Mouse (Mus musculus) embryonic facial prominence, embryonic 14.5 days (tissue): Measurements from ENCODE around the gene 0610010K14Rik. TPM values are rescaled to one million over a fixed set of nuclear protein-coding genes. Genes with fewer than 3 reads are reported as not detected.

Experiments used
- ATAC-seq: fragments of 200-750 bp; cut with Nextera tagmentation; 2 replicates; pipeline ENCODE4 v1.8.0; 2017; ENCODE audit warnings: low read depth, moderate number of reproducible peaks, moderate TSS enrichment
- DNase-seq: peaks from one replicate; pipeline ENCODE4 v3.0.0-alpha.2; 2015; ENCODE audit warnings: low spot score
- H3K27ac ChIP-seq: fragments of 300-500 bp; sonication (generic); replicated peaks from 2 replicates; pipeline ENCODE4 v1.5.1; 2014; ENCODE audit warnings: low read depth, mild to moderate bottlenecking, low read length, moderate library complexity
- H3K27me3 ChIP-seq: fragments of 300-500 bp; sonication (generic); replicated peaks from 2 replicates; pipeline ENCODE4 v1.6.1; 2014; ENCODE audit warnings: low read length; ENCODE audit not compliant: control insufficient read depth, insufficient read depth
- H3K36me3 ChIP-seq: fragments of 300-500 bp; sonication (generic); 2 replicates; pipeline ENCODE4 v1.6.1; 2014; ENCODE audit warnings: low read length, mixed read lengths; ENCODE audit not compliant: control insufficient read depth, insufficient read depth
- H3K4me1 ChIP-seq: fragments of 300-500 bp; sonication (generic); 2 replicates; pipeline ENCODE4 v1.6.1; 2014; ENCODE audit warnings: antibody characterized with exemption, low read length; ENCODE audit not compliant: control insufficient read depth, insufficient read depth
- H3K4me2 ChIP-seq: fragments of 300-500 bp; sonication (generic); 2 replicates; pipeline ENCODE4 v1.6.1; 2014; ENCODE audit warnings: low read depth, mild to moderate bottlenecking, low read length, moderate library complexity, mixed read lengths
- H3K4me3 ChIP-seq: fragments of 300-500 bp; sonication (generic); 2 replicates; pipeline ENCODE4 v1.5.1; 2014; ENCODE audit warnings: low read depth, mild to moderate bottlenecking, low read length
- H3K9ac ChIP-seq: fragments of 300-500 bp; sonication (generic); 2 replicates; pipeline ENCODE4 v1.6.1; 2014; ENCODE audit warnings: low read depth, mild to moderate bottlenecking, low read length, moderate library complexity, mixed read lengths
- H3K9me3 ChIP-seq: fragments of 300-500 bp; sonication (generic); 2 replicates; pipeline ENCODE4 v1.6.1; 2016; ENCODE audit warnings: low read length; ENCODE audit not compliant: control insufficient read depth
- WGBS: fragments of 180-500 bp; shearing (Covaris S2); extraction: QIAGEN DNeasy Blood & Tissue Kit; methylation state at CpG from one replicate; pipeline ENCODE4 v1.1.7; 2014; 5-methylcytosine and 5-hydroxymethylcytosine counted together
- polyA plus RNA-seq: library from polyadenylated mRNA; unstranded; fragments of >200 nt; fragmentation: Nextera tagmentation; extraction: Ambion mirVana; gene quantifications from 2 replicates; pipeline ENCODE4 v1.2.1, GENCODE M21; 2014

0610010K14Rik gene
- 149 and 172 TPM in 2 replicates for polyA plus RNA-seq

- Histone ChIP-seq H3K27ac (peak within 1 kb of the TSS; percentile 89), H3K9me3 (no peaks in the 10 kb centered on the region), H3K36me3 (peaks cover 16% of the 10 kb centered on the region), H3K27me3 (no peaks in the 10 kb centered on the region), H3K4me1 (peaks cover 24% of the 10 kb centered on the region), H3K9ac (peak within 1 kb of the TSS; percentile 79), H3K4me3 (peak within 1 kb of the TSS; percentile 67), H3K4me2 (peak within 1 kb of the TSS; percentile 82)
- 1% methylated on average over 28 of the region's 70 CpGs for WGBS
- DNase-seq = peak; percentile 98
- peak; percentile 95 for ATAC-seq
These were observed at the start of gene 0610010K14Rik for GRCm38 (mm10) chr11:70237457-70238167. 0610010K14Rik (minus strand) TSS chr11:70237914.

GRCm38 (mm10) chr11:70285686-70286085 lies 48.0 kb upstream of the 0610010K14Rik start:
- 70% methylated on average over 5 of the region's 5 CpGs for WGBS
- Histone ChIP-seq H3K4me2 (no peak overlapping the region), H3K9me3 (no peaks in the 10 kb centered on the region), H3K27ac (no peak overlapping the region), H3K36me3 (no peaks in the 10 kb centered on the region), H3K4me1 (no peaks in the 10 kb centered on the region), H3K4me3 (no peak overlapping the region), H3K9ac (no peak overlapping the region), H3K27me3 (no peaks in the 10 kb centered on the region)
- DNase-seq (no peak), ATAC-seq (no peak)

GRCm38 (mm10) chr11:70284757-70285156 lies 47.0 kb upstream of the 0610010K14Rik start:
- 55% methylated on average over 3 of the region's 3 CpGs for WGBS
- Histone ChIP-seq H3K4me1 (no peaks in the 10 kb centered on the region), H3K9me3 (no peaks in the 10 kb centered on the region), H3K4me2 (no peak overlapping the region), H3K4me3 (no peak overlapping the region), H3K9ac (no peak overlapping the region), H3K27ac (no peak overlapping the region), H3K36me3 (no peaks in the 10 kb centered on the region), H3K27me3 (no peaks in the 10 kb centered on the region)
- no peak for ATAC-seq
- peak; percentile 78 for DNase-seq

- H3K36me3 ChIP-seq = no peaks in the 10 kb centered on the region
- ATAC-seq (no peak), DNase-seq (no peak)
- no peak overlapping the region for H3K4me3 ChIP-seq
- H3K4me1 ChIP-seq = no peaks in the 10 kb centered on the region
- H3K9me3 ChIP-seq = no peaks in the 10 kb centered on the region
- H3K4me2 ChIP-seq = no peak overlapping the region
- no peaks in the 10 kb centered on the region for H3K27me3 ChIP-seq
- WGBS = 81% methylated on average over 4 of the region's 4 CpGs
- H3K9ac ChIP-seq = no peak overlapping the region
- no peak overlapping the region for H3K27ac ChIP-seq
These were observed 46.0 kb upstream of the 0610010K14Rik start for GRCm38 (mm10) chr11:70283666-70284065.

- no peak overlapping the region; the same call in 1 of the 2 replicates for H3K27ac ChIP-seq
- H3K27me3 ChIP-seq = no peaks in the 10 kb centered on the region
- DNase-seq = peak; percentile 75
- no peaks in the 10 kb centered on the region for H3K9me3 ChIP-seq
- H3K9ac ChIP-seq = no peak overlapping the region
- no peak overlapping the region for H3K4me3 ChIP-seq
- no peak for ATAC-seq
- no peaks in the 10 kb centered on the region for H3K4me1 ChIP-seq
- no peaks in the 10 kb centered on the region for H3K36me3 ChIP-seq
- no peak overlapping the region for H3K4me2 ChIP-seq
- WGBS = 54% methylated on average over 3 of the region's 3 CpGs
These were observed 42.7 kb upstream of the 0610010K14Rik start for GRCm38 (mm10) chr11:70280441-70280840.

- Histone ChIP-seq H3K4me1 (no peaks in the 10 kb centered on the region), H3K4me3 (no peak overlapping the region), H3K9ac (no peak overlapping the region), H3K27me3 (no peaks in the 10 kb centered on the region), H3K36me3 (no peaks in the 10 kb centered on the region), H3K4me2 (no peak overlapping the region), H3K27ac (no peak overlapping the region), H3K9me3 (no peaks in the 10 kb centered on the region)
- 74% methylated on average over 3 of the region's 3 CpGs for WGBS
- DNase-seq (no peak), ATAC-seq (no peak)
These were observed 41.2 kb upstream of the 0610010K14Rik start for GRCm38 (mm10) chr11:70278961-70279360.

GRCm38 (mm10) chr11:70271641-70272040 lies 33.9 kb upstream of the 0610010K14Rik start:
- DNase-seq = no peak
- WGBS = 58% methylated on average over 7 of the region's 7 CpGs
- H3K4me3 ChIP-seq = no peak overlapping the region

GRCm38 (mm10) chr11:70266405-70266804 lies 28.7 kb upstream of the 0610010K14Rik start:
- H3K9me3 ChIP-seq = no peaks in the 10 kb centered on the region
- no peak overlapping the region for H3K4me2 ChIP-seq
- DNase-seq (no peak), ATAC-seq (no peak)
- H3K4me3 ChIP-seq = no peak overlapping the region
- no peaks in the 10 kb centered on the region for H3K36me3 ChIP-seq
- no peak overlapping the region for H3K9ac ChIP-seq
- H3K27me3 ChIP-seq = no peaks in the 10 kb centered on the region
- WGBS = 79% methylated on average over 1 of the region's 1 CpGs
- H3K27ac ChIP-seq = peak overlapping the region; percentile 30; the same call in 1 of the 2 replicates
- no peaks in the 10 kb centered on the region for H3K4me1 ChIP-seq

More at GRCm38 (mm10) chr11:70271641-70272040, 33.9 kb upstream of the 0610010K14Rik start:
- no peak for ATAC-seq
- Histone ChIP-seq H3K9me3 (no peaks in the 10 kb centered on the region), H3K4me2 (no peak overlapping the region), H3K27me3 (no peaks in the 10 kb centered on the region), H3K4me1 (no peaks in the 10 kb centered on the region), H3K27ac (no peak overlapping the region), H3K9ac (no peak overlapping the region), H3K36me3 (no peaks in the 10 kb centered on the region)

- DNase-seq = peak; percentile 67
- H3K9me3 ChIP-seq = no peaks in the 10 kb centered on the region
- WGBS = 57% methylated on average over 4 of the region's 4 CpGs
- no peaks in the 10 kb centered on the region for H3K4me1 ChIP-seq
- H3K36me3 ChIP-seq = no peaks in the 10 kb centered on the region
- peak; percentile 75 for ATAC-seq
- H3K4me2 ChIP-seq = no peak overlapping the region
- no peaks in the 10 kb centered on the region for H3K27me3 ChIP-seq
- H3K9ac ChIP-seq = no peak overlapping the region
- no peak overlapping the region for H3K4me3 ChIP-seq
- H3K27ac ChIP-seq = peak overlapping the region; percentile 30; the same call in 1 of the 2 replicates
These were observed 28.1 kb upstream of the 0610010K14Rik start for GRCm38 (mm10) chr11:70265819-70266218.
